Mouse (Mus musculus) cerebellum, adult 18-20 months (tissue): ENCODE measurements around the gene Cib4.
A peak's percentile ranks its signal among the peaks of the same experiment; 100 is the strongest.

Source experiments
- DNase-seq, 2 experiments: peaks; one replicate each; pipeline ENCODE4 v3.0.0; 2021

Gene Cib4

DNA sequence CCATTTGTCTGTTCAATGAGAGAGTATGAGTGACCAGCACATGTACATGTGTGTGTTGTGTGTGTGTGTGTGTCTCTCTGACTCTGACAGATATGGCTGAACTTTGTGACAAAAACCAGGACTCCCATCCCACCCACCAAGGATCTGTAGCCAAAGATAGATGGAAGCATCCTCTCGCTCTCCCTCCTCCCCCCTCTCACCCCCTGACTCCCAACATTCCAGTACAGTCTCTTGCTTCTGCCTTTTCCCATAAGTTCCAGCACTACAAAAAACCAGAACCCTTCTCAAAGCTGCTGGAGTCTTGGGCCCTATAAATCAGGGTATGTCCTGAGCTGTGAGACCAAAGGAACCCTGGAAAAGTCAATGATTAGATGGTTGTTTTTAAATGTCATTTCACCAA is 22.8 kb upstream of the Cib4 start:
- DNase-seq: no peak

- DNase-seq: no peak
These were observed 14.4 kb upstream of the Cib4 start for GRCm38 (mm10) chr5:30559986-30560493.

DNA sequence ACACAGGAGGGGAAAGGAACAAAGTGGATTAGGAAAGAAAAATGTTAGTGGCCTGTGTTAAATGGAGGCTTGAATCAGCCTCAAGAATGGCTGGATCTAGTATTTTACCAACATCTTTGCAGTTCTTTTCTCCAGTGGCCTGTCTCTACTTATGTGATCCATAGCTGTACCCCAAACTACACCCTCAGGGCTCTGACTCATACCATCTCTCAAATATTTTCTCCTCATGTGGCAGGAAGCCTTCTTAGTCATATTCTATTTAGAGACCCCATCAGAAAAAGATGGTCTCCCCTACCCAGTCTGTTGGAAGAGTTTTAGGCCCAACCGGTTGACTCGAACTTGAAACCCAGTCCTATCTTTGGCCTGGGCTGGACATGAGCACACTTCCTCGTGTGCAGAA is 13.8 kb upstream of the Cib4 start:
- no peak for DNase-seq

GRCm38 (mm10) chr5:30556284-30556683 is 10.6 kb upstream of the Cib4 start:
- DNase-seq: no peak

DNA sequence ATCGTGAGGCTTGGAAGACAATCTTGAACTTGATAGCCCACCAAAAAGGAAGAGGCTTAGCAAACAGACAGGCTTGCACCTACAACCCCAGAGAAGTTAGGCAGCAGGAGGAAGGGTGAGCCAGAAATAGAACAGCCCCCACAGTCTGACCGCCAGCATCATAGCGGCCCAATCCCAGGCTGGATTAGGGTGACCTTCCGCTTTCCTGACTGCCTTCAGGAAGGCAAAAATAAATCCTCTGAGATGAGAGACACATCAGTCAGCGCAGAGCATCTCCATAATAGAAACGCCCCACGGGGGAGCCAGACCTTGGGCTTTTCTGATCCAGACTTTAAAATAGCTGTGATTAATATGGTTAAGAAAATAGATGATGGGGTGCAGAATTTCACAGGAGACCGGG is 9.3 kb upstream of the Cib4 start:
- no peak for DNase-seq

DNA sequence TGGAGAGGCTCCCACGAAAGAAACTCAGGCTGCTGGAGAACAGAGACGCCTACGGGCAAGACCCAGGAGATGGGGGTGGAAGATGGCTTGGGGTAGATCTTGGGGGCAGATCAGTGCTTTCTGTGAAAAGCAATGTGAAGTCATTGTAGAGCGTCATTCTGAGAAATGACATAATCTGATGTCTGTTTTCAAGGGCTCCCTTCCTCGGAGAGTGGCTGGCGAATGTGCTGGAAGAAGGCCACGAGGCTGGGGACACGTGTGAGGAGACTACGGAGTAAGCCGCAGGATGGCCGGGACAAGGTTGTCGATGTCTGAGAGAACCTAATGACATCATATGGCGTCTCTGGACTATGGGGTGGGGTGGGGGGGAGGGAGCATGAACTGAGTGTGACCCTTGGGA is 8.3 kb upstream of the Cib4 start:
- DNase-seq: no peak

GRCm38 (mm10) chr5:30552006-30552405 is 6.4 kb upstream of the Cib4 start:
- no peak for DNase-seq

DNA sequence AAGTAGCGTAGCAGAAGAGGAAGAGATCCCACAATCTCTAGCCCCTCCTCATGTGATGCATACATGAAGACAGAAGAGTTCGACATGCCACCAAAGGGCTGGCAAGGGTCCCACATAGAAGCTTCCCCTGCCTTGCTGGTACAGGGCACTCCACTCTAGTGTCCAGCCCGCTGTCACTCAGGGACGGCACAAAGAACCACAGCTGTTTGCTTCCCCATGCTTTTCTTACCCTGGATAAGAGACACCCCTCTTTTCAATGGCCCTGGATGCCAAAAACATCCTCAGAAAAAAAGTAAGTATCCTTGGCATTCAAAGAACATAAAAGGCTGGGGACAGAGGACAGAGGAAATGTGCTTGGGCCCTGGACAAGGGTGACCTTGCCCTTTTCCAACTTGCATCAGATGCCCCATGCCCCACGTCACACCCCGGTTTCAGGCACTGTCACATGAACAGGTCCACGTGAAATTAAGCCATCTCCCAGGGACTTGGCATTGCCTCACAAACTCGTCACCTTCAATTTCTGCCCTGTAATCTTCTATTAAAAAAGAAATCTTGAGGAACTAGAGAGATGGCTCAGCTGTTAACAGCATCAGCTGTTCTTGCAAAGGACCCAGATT is 5.5 kb upstream of the Cib4 start:
- no peak for DNase-seq

GRCm38 (mm10) chr5:30550334-30551021 is 4.8 kb upstream of the Cib4 start:
- peak; percentile 61 to 79 for DNase-seq

GRCm38 (mm10) chr5:30548681-30549080 is 3.0 kb upstream of the Cib4 start:
- no peak for DNase-seq

DNA sequence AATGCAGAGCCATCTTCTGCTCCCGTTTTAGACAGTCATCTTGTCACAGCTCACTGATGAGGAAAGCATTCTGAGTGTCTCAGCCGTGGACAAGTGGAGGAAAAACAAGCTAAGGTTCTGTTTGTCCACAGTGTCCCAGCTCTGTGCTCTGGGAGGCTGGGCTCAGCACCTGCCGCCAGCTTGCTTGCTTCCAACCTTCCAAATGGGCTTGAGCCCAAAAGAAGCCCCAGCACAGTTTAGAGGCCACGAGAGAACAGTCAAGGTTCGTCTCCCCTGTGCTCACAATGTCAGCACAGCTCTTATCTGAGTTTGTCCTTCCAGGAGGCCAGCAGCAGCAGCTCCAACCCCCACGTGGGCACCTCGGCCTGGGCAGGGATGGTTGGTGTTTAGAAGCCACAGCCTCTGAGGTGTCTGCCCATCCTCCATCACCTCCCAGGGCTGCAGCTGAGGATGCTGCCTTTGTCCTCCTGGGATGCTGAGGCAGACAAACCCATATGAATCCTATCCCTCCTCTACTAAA is 9.5 kb downstream of the Cib4 start:
- DNase-seq: no peak

DNA sequence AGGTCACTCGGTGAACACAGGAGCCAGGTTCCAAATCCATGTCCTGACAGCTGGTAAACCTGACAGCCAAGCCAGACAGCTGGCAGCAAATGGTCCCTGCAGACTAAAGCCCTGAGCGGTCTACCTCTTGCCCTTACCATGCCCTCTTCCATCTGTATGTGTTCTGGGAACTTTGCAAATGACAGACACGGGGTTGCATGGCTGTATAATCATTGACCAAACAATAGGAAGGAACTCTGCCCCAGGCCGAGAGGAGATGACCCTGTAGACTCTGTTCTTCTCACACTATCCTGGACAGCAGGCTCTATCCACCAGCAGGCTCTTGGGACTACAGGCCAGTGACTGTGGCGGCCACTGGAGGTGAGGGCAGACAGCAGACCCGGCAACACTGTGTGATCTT is 11.0 kb downstream of the Cib4 start:
- DNase-seq: no peak

GRCm38 (mm10) chr5:30528906-30529305 is 16.7 kb downstream of the Cib4 start:
- no peak for DNase-seq

- DNase-seq: no peak
These were observed 18.5 kb downstream of the Cib4 start for GRCm38 (mm10) chr5:30527129-30527528.

- DNase-seq: no peak
These were observed 19.5 kb downstream of the Cib4 start for GRCm38 (mm10) chr5:30525920-30526836.

GRCm38 (mm10) chr5:30524213-30524612 is 21.4 kb downstream of the Cib4 start:
- DNase-seq: no peak

DNA sequence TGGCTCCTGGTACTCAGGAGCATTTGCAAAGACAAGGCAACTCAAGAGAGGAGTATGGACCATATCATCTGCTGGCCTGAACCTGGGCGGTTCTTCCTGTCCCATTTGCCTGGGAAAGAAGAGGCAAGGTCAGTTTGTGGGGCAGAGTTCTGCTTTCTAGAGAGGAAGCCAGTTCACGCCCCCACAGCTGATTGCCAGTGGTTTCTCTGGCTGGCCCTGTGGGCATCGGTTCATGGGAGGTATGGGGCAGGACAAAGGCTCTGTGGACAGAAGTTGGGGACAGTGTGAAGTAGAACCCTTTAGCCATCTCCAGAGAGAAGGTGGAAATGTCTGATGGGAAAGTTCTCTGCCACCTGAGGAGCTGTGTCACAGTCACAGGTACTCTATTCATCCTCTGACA is 22.5 kb downstream of the Cib4 start:
- no peak for DNase-seq

DNA sequence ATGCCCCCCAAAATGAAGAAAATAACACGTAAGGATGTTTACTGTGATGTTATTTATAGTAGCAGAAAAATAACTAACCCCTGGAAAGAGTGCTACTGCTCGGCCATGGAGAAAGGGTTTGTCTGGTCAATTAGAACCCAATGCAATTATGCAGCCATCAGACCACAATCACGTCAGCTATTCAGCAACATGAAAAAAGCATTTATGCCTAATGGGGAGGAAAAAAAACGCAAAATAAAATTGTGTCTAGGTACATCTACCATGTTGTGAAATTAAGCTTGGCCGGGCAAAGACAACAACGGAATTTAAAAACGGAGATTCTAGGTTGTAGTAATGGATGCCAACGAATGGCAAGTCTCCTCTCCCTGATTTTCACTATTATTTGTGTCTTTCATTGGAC is 23.2 kb downstream of the Cib4 start:
- no peak for DNase-seq

- DNase-seq: peak; percentile 12 to 20
These were observed 25.4 kb downstream of the Cib4 start for GRCm38 (mm10) chr5:30520214-30520732.

GRCm38 (mm10) chr5:30519494-30519893 is 26.1 kb downstream of the Cib4 start:
- DNase-seq: no peak

DNA sequence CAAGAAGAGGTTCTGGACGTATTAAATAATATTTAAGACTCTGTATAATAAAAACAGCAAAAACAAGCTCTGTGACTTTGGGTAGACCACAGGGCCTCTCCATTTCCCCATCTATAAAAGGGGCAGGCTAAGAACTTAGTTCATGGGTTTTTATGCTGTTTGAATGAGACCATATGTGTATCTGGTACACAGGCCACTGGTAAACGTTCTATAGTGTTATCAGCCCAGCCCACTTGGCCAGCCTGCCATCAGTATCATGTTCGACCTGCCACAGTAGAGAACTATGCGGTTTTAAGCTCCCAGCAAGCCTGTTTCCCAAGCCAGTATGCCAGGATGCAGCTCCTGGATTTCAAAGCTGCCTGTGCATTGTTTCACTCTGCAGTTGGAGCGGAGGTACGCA is 27.1 kb downstream of the Cib4 start:
- DNase-seq: no peak

DNA sequence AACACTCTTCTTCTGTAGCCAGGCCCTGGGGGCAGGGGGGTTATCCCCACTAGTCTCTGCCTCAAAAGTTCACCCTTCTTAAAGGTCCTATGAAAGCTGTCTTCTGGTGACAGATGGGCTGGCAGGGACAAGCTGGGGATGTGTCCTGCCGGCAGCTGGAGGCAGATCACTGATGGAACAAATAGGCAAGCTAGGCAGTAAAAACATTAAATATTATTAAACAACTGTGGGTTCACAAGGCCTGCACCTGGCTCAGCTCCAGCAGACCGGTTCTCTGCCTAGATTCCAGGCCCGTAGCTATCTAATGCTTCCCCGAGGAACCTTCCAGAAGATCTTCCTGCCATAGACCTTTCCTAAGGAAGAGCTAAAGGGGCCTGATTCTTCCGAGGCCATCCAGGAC is 27.5 kb downstream of the Cib4 start:
- DNase-seq: no peak

DNA sequence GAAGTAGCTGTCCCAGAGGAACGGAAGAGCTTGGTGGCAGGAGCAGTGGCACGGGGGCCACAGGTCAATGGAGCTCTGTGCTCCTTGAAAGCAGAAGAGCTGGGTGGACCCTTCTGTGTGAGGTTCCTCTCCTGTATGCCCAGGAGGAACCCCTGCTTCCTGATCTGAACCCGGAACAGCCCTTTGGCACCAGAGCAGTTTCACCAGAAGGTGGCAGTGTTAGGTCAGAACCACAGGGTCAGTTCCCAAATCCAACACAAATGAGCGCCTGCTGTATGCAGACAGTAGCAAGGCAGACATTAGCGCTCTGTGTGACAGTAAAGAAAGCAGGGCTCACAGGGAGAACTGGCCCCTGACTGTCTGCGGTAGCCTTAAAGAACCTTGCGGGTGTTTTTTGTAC is 29.3 kb downstream of the Cib4 start:
- DNase-seq: peak; percentile 77 to 83
